Mouse (Mus musculus): ENCODE results near the gene Gm4788. TPM values are rescaled to one million over a fixed set of nuclear protein-coding genes. Genes with fewer than 3 reads are reported as not detected.
"Not testable (repeated sequence)": the region's sequence is repeated elsewhere in the genome, so short reads cannot be mapped to it uniquely, and the experiment has no call there.

The Gm4788 gene
- total RNA-seq (2021): not detected
- long read RNA-seq, experiment 1: 0 reads
- long read RNA-seq, experiment 2: 0 reads

- DNase-seq: no peak
- intact Hi-C loops (cut with DNase I): no loop called here
These were observed at the start of gene Gm4788 for GRCm38 (mm10) chr1:139781143-139781542. Gene Gm4788 (minus strand): TSS chr1:139781243.

- intact Hi-C loops (cut with DNase I): no loop called here
- no peak for DNase-seq
These were observed 27.6 kb upstream of the Gm4788 start for GRCm38 (mm10) chr1:139808594-139808993.

GRCm38 (mm10) chr1:139769913-139770312 lies 11.1 kb downstream of the Gm4788 start:
- not testable (repeated sequence) for DNase-seq
- intact Hi-C loops (cut with DNase I): loop anchor here (5.0 kb wide), 1 partner anchor 47 kb away; no protein-coding TSS in a partner anchor

GRCm38 (mm10) chr1:139716681-139717080 lies 64.4 kb downstream of the Gm4788 start:
- DNase-seq; intact Hi-C loops (cut with DNase I): not testable (repeated sequence)

- DNase-seq; intact Hi-C loops (cut with DNase I): not testable (repeated sequence)
These were observed 64.8 kb downstream of the Gm4788 start for GRCm38 (mm10) chr1:139716249-139716648.

- DNase-seq; intact Hi-C loops (cut with DNase I): not testable (repeated sequence)
These were observed 131.1 kb downstream of the Gm4788 start for GRCm38 (mm10) chr1:139649921-139650320.

Other genes starting within 250 kb of the Gm4788 start
- not detected for gene Cfhr1, start 221.0 kb downstream of the Gm4788 start, total RNA-seq (2021)
- 1 to 10 TPM in 1 of 2 experiments, under 1 TPM in 1; 0.32 to 1.1 TPM for gene Cfhr2, start 77.5 kb upstream of the Gm4788 start, total RNA-seq (2021)

Data from heart, postnatal 14 days (tissue).